Mouse (Mus musculus): ENCODE data around the gene Ano9.

DNA sequence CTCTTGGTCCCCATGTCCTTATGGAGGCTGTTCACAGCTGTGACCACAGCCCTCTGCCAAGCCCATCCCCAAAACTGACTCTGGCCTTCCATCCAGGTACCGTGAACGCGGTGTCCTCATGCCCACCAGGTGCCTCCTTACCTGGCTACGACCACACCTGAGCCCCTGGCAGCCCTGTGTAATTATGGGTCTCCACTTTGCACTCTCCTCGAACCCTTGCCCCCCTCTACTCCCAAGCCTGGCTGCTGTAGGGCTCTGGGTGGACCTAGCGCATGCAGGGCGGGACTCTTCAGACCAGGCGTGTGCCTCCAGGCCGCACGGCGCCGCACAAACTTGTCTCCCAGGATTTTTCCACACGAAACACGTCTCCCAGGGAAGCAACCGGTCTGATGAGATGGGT, 39.8 kb downstream of the Ano9 start, which contains the start of gene Pkp3:
- TF ChIP-seq EP300 (IDR thresholded peaks at IDR 0.05; ENCODE audit: low read depth) (no peak), CTCF (IDR thresholded peaks at IDR 0.05; ENCODE audit: low read depth) (no peak)
